Mouse (Mus musculus): ENCODE results near the gene Ubtf.

Gene Ubtf

GRCm38 (mm10) chr11:102266631-102267355 lies 52.7 kb downstream of the Ubtf start:
- no peak for DNase-seq (ENCODE audit: low spot score in 2 of 2)

GRCm38 (mm10) chr11:102265816-102266215 lies 53.7 kb downstream of the Ubtf start:
- DNase-seq (ENCODE audit: low spot score in 2 of 2) = no peak

GRCm38 (mm10) chr11:102263211-102263610 lies 56.3 kb downstream of the Ubtf start:
- DNase-seq (ENCODE audit: low spot score in 2 of 2) = no peak

GRCm38 (mm10) chr11:102258521-102258920 lies 61.0 kb downstream of the Ubtf start:
- no peak for DNase-seq (ENCODE audit: low spot score in 2 of 2)

GRCm38 (mm10) chr11:102258095-102258494 lies 61.4 kb downstream of the Ubtf start:
- DNase-seq (ENCODE audit: low spot score in 2 of 2) = no peak

GRCm38 (mm10) chr11:102257514-102257913 lies 62.0 kb downstream of the Ubtf start:
- no peak for DNase-seq (ENCODE audit: low spot score in 2 of 2)
